Mouse (Mus musculus): ENCODE data around the gene Mapkap1. TPM values are rescaled to one million over a fixed set of nuclear protein-coding genes. Genes with fewer than 3 reads are reported as not detected.

Gene Mapkap1
- polyA plus RNA-seq, 1 experiment from 2014 or later: 78.9 TPM

DNA sequence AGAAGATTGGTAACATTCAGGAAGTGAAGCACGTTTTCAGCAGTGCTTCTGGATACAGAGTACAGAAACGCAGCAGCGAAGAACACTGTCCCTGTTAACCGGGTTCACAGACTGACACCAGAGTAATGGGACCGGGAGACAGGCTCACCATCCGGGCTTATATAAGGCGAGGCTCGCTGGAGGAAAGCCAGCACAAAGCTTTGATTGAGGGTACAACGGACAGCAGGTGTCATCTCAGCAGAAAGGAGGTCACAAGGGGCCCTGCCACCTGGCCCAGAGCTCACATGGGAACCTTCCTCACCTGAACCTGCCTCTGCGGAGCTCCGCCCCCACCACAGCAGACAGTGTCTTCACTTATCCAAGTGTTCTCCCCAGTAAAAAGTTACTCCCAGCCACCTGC is 267.3 kb downstream of the Mapkap1 start:
- POLR2A ChIA-PET: interaction anchor here (0.7 kb wide), 1 partner anchor 551 kb away, joined by 3 read pairs; no protein-coding TSS in a partner anchor
- no peak for DNase-seq (ENCODE audit: low read depth, low spot score)
- H3K27me3 ChIP-seq: no peaks in the 10 kb centered on the region
- TF ChIP-seq CTCF (IDR thresholded peaks at IDR 0.05): no peak
- in situ Hi-C loops (cut with MboI; ENCODE audit: low pct_unique_long_range_greater_than_20kb): no loop called here
- CTCF ChIA-PET: no interaction called here
- no peak for ATAC-seq

Other genes with a start within 250 kb of the Mapkap1 start
- 47.2 TPM for gene Pbx3, start 33.6 kb upstream of the Mapkap1 start, polyA plus RNA-seq (2021)